Mouse (Mus musculus): ENCODE measurements around the gene Fgfr1op. TPM values are rescaled to one million over a fixed set of nuclear protein-coding genes. Genes with fewer than 3 reads are reported as not detected.
"Not testable (repeated sequence)": the region's sequence is repeated elsewhere in the genome, so short reads cannot be mapped to it uniquely, and the experiment has no call there.

The Fgfr1op gene
- total RNA-seq (2021), result 10 to 100 TPM; 19.8 to 20.8 TPM

DNA sequence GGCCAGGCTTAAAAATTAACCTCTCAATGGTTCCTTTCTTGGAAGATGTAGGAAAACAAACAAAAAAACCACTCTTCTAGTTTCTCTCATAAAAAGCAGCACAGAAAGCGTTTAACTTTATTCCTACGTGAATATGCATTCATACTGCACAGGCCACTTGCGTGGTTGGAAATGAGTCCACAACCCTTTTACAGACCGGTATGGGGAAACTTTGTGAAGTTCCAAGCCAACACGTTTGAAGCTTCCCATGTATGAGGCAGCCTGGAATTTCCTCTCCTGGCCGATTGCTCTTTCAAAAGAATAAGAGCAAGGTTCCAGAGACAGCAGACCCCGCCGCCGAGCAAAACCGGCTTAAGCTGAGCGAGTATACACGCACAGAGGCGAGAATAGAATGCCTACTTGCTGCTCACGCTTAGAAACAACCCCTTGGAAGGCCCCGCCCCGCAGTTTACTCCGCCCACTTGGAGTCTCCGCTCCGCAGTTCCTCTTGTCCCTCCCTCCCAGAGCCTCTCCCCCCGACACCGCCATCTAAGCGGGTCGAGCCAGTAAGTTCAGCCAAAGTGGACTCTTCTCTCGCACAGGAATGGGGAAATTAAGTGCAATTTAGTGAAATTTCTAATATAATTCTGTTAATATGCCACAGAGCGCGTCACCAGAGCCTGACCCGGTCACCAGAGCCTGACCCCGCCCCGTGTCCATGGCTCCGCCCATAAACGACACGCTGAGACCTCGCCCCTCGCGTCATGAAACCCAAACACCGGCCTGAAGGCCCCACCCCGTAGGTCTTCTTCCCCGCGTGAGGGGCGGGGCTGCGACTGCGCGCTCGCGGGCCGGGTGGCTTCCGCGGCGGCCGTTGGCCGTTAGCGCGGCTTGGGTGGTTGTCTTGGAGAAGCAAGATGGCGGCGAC lies at the start of gene Fgfr1op:
TSS of gene Fgfr1op (plus strand) at position 801 of the 907 bp plus-strand sequence.
- DNase-seq (ENCODE audit: extremely low spot score in 1 of 2, low spot score in 2 of 2), result peak in 1 of 2 experiments; percentile 20
- intact Hi-C loops (cut with DNase I), result not testable (repeated sequence)

DNA sequence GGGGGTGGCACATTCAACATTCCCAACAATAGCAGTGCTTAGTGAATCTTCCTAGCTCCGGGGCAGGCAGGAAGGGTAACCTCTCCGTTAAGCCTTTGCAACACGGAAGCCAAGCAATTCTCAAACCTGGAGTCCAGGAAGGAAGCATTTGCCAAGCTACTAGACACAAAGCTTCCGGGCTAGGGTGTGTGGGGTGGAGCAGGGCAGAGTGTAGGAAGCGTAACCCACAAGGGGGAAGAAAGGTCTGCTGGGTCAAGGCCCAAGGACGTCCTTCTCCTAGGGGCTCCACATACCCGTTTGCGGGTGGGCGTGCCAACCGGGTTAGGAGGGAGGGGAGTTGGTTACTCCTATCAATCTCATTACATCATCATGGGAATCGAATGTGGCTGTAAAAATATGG lies 48.9 kb upstream of the Fgfr1op start:
- DNase-seq (ENCODE audit: extremely low spot score in 1 of 2, low spot score in 2 of 2); intact Hi-C loops (cut with DNase I): not testable (repeated sequence)

DNA sequence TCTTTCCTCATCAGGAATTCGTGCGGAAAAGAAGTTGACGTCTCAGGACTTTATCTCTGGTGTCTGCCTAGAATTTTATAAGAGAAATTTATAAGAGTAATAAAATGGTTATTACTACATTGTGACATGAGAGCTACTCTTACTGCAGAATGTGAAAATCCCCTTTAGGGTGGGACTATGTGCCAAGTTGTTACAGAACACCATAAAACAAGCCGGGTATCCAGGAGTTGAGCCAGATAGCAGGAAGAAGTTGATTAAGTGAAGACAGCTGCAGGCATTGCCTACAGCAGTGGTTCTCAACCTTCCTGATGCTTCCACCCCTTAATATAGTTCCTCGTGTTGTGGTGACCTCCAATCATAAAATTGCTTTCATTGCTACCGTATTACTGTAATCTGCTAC lies 48.4 kb upstream of the Fgfr1op start:
- intact Hi-C loops (cut with DNase I), result not testable (repeated sequence)

DNA sequence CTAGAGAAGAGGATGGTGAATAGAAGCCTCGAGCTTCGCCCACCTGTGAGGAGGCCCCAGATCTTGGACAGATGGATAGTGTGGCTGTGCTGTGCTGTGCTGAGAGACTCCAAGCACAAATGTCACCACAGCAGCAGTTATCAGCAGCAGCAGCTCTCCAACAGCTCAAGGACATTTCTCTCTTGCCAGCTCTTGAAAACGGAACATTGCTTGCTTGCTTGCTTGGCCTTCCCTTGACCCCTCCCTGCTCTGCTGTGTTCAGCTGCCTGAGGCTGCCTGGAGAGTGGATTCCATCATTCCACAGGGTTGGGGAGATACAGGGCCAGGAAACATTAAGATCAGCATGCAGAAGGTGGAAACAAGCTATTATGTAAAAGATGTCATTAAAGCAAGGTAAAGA lies 42.3 kb upstream of the Fgfr1op start:
- intact Hi-C loops (cut with DNase I); DNase-seq (ENCODE audit: extremely low spot score in 1 of 2, low spot score in 2 of 2): not testable (repeated sequence)

More for the DNA sequence above, 48.4 kb upstream of the Fgfr1op start:
- not testable (repeated sequence) for DNase-seq (ENCODE audit: extremely low spot score in 1 of 2, low spot score in 2 of 2)

DNA sequence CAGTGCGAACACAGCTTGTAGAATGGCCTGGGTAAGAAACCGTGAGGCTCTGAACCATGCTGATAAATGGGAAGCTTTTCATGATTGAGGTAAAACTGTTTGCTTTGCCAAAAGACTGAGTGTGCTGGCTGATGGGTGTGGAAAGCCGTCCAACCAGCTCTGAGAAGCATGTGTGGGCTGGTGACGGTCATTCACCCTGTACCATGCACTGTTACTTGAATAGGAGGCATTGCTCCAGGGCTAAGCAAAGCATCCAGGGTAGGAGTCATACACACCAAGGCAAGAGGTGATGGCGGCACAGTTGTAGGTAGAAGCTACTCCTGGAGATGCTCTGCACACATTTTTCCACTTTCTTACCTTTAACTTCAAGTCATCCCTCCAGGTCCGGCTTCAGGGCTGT lies 40.7 kb upstream of the Fgfr1op start:
- DNase-seq (ENCODE audit: extremely low spot score in 1 of 2, low spot score in 2 of 2); intact Hi-C loops (cut with DNase I): not testable (repeated sequence)

DNA sequence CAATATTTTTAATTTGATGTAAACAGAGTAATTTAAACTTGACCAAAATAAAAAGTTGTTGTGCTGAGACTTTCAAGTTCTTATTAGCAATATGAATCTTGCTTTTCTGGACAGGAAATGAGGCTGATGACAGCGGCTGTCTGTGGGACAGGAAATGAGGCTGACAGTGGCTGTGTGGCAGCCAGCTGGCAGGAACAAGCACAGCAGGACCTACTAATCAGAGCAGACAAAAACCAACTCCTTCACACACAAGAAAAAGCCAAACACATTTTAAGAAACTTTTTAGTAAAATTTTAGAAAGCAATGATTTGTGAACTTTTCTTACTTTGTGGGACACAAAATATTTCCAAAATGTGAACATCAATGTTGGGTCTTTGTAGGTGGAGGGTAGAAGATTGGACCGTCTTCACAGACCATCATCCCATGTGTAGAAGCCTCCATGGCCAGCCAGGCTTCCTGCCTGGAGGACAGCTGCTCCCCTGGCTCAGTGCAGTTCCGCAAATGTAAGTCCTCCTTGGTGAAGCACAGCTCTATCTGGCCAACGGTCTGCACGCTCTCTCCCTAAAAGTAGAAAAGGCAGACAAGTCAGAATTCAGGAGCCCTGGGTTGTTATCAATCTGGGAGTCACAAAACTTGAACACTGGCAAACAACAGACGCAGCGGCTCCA lies 36.8 kb upstream of the Fgfr1op start:
- intact Hi-C loops (cut with DNase I); DNase-seq (ENCODE audit: extremely low spot score in 1 of 2, low spot score in 2 of 2): not testable (repeated sequence)

DNA sequence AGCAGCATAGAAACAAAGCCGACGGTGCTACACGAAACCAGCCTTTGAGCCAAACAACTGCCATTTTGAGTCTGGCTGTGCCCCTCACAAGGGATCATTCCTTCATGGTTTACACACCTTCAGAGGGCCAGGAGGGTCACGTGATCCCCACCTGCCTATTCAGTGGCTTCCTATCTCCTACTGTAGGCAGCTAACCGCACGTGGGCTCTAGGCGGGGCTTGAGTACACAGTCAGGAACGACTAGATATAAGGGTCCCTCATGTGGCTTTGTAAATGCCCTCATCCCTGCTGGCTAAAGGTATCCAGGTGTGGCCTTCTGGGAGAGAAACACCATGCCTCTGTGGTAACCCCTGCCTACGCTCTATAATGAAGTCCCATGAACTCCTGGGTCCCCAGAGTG lies 35.7 kb upstream of the Fgfr1op start:
- intact Hi-C loops (cut with DNase I); DNase-seq (ENCODE audit: extremely low spot score in 1 of 2, low spot score in 2 of 2): not testable (repeated sequence)

DNA sequence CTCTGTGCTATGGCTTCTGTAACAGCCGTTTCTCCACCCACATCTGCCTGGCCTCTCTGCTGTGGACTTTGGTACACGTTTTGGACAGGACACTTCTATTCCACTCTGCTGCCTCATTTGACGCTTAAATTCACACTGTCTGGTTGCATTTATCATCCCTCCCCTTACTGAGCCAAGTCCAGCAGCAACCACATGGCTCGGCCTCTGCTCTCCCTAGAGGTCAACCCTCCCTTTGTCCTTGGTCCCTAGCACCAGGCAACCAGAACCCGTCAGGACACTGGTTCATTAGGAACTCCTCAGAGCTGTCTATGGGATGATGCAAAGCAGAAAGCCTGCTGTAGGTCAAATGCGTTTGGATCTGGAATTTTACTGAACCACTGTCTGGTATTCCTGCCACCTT lies 34.5 kb upstream of the Fgfr1op start:
- intact Hi-C loops (cut with DNase I); DNase-seq (ENCODE audit: extremely low spot score in 1 of 2, low spot score in 2 of 2): not testable (repeated sequence)

DNA sequence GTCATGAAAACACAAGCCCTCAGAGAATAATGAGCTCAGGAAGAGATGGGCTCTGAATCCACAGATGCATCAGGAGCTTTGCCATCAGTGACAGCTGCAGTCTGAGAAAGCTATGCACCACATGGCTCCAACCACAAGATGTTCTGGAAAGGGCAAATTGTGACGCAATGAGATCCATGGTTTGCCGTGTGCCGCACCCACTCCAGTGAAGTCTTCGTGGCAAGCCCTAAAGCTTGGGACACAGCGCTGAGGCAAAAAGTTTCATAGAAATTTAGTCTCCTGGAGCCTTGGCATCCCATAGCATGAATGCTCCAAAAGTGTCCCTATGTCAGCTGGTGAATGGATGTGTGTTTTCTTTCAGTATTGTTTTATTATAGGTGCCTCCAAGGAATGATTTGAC lies 27.2 kb upstream of the Fgfr1op start:
- intact Hi-C loops (cut with DNase I); DNase-seq (ENCODE audit: extremely low spot score in 1 of 2, low spot score in 2 of 2): not testable (repeated sequence)

DNA sequence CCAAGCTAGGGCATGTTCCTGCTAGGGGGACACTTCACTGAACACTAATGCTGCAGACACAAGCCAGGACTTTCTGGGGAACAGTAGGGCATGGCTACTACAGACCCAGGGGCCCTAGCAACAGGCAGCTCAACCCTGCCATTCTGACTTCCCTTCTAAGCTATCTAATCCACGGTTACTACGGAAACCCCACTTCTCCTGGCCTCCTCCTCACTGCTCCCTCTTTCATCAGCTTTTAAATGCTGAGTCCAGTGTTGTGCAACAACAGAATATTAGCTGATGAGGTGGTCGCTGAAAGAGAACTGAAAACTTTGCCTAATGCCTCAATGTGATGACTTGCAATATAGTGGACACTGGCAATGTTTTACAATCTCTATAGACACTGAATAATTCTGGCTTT lies 25.1 kb upstream of the Fgfr1op start:
- intact Hi-C loops (cut with DNase I); DNase-seq (ENCODE audit: extremely low spot score in 1 of 2, low spot score in 2 of 2): not testable (repeated sequence)

DNA sequence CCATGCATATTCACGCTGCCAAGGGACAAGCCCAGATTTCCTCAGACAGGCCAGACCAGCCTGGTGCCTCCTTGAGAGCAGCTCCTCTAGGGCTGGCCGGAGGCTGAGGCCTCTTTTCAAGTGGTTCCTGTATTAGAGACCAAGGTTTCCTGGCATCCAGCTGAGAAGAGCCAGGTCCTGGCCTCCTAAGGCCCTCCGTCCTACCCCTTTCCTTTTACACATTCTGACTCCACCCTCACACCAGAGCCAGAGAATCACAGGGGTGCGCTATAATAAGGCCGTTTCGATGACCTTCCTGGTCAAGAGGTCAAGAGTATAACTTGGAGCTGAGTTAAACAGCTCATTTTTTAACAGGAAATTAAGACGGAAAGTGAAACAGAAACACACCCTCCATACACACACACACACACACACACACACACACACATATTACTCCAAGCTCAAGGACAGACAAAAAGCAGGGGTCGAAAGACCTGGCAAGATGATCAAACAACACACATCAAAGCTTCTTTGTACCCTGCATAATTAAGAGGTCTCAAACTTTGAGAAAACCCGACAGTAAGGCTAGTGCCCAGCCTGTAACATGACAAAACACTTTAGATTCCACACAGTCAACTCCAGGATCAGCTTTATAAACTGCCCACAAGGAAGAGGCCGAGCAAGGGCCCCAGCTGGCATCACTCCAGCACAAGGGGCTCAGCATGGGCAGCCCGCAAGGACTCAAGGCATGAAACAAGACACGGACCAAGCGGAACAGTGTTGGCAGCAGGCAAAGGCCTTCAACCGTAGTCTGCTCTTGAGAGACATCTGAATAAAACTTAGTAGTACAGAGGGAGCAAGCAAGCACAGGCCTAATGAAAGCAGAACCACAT lies 21.3 kb upstream of the Fgfr1op start:
- DNase-seq (ENCODE audit: extremely low spot score in 1 of 2, low spot score in 2 of 2), result peak in 1 of 2 experiments; percentile 30
- intact Hi-C loops (cut with DNase I), result not testable (repeated sequence)

DNA sequence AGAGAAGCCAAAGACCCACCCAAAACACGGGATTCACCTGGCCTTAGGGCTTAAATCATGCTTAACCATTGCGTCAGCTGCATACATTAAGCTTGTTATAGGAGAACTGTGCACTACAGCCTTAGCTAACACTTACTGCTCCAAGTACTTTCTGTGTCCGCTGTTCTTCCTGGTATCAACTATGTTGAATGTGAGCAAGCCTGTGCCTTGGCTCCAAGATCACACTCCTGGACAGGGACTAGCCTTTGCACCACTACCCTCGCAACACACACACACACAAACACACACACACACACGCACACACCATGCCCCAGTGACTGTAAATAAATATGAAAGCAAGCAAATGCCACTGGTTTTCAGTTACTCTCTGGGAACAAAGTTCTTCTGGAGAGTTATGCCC lies 18.4 kb upstream of the Fgfr1op start:
- DNase-seq (ENCODE audit: extremely low spot score in 1 of 2, low spot score in 2 of 2); intact Hi-C loops (cut with DNase I): not testable (repeated sequence)

DNA sequence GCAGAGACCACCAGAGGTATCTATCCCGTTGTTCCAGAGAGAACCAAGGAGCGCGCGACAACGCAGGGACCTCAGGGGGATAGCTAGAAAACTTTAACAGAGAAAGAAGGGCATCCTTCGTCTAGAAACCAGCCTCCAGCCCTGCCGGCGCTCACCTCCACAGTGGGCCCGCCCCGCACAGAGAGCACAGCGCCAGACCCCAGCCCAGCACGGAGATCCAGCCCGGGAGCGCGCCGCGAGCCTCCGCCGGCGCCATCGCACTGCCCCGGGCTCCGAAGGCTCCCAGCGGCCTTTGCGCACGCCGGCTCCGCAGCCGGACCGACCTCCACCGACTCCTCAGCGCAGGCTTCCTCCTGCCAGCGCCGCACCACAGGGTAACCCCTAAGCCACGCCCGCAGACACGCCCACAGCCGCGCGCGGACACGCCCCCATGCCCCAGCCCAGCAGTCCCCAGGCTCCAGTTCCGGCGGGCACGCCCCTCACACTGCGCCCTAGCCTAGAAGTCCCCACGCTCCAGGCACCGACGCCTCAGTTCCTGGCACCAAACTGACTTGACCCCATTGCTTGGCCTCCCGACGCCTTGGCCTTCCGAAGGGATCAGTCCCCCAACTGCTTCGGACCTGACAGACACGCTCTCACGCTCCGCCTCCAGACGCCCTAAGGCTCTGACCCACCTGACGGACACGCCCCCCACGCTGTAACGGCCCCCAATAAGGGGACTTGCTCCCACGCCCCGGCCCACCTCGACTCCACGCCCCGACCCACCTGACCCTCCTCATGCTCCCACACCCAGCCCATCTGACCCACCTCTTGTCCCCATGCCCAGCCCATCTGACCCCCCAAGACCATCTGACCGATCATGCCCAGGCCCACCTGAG lies 17.6 kb upstream of the Fgfr1op start, which contains the start of the genes Gm49673 and Rnaset2a:
TSS of gene Gm49673 (minus strand) at position 350 of the 878 bp plus-strand sequence.
TSS of gene Rnaset2a (minus strand) at position 659 of the 878 bp plus-strand sequence.
- intact Hi-C loops (cut with DNase I), result not testable (repeated sequence)
- DNase-seq (ENCODE audit: extremely low spot score in 1 of 2, low spot score in 2 of 2), result peak in 1 of 2 experiments; percentile 48

DNA sequence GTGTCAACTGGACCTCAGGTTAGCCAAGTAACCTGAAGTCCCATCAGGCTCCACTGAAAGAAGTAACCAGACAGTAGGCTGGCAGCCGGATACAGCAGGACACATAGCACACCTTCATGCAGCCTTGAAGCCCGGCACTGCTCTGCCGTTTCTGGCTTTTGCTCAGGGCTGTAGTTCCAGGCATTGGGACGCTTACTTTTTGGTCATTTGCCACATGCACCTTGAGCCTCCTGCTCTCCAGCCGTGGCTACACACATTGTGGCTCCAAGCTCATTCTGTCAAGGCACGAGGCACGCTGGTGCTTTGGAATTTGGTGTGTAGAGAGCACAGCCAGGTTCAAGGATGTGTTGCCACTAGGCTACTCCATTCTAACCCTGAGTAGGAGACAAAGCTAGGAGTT lies 10.3 kb upstream of the Fgfr1op start:
- DNase-seq (ENCODE audit: extremely low spot score in 1 of 2, low spot score in 2 of 2); intact Hi-C loops (cut with DNase I): not testable (repeated sequence)

DNA sequence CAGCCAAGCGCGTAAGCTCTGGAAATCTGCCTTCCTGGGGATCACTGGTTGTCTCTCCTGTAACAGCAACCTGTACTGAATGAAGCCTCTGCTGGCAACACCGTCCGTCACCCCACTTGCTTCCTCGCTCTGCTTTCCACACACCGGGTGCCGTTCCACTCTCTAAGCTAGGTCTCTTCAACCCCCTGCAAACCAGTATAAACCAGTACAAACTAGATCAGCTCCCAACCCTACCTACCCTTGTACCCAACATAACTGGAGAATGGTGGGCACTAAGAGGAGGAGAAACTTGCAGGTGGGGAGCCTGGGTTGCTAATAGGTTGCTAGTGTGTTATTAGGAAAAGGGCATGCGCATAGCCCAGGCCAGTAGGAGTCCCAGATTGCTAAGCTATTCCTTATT lies 9.3 kb upstream of the Fgfr1op start:
- intact Hi-C loops (cut with DNase I); DNase-seq (ENCODE audit: extremely low spot score in 1 of 2, low spot score in 2 of 2): not testable (repeated sequence)

DNA sequence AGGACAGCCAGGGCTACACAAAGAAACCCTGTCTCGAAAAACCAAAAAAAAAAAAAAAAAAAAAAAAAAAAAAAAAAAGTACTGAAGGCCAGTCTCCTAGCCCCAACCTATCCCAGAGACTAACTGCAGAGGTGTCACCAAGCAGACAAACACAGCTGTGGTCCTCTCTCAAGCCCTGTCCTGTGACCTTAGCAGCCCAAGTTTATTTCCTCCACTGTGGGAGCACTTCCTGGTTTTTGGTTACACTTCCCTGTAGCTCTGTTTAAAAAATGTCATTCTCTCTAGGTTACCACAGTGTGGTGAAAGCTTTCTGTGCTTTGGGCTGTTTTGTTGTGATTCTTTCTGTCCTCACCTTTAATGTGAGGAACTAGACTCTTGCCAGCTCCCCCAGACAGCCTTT lies 6.7 kb upstream of the Fgfr1op start:
- intact Hi-C loops (cut with DNase I); DNase-seq (ENCODE audit: extremely low spot score in 1 of 2, low spot score in 2 of 2): not testable (repeated sequence)

DNA sequence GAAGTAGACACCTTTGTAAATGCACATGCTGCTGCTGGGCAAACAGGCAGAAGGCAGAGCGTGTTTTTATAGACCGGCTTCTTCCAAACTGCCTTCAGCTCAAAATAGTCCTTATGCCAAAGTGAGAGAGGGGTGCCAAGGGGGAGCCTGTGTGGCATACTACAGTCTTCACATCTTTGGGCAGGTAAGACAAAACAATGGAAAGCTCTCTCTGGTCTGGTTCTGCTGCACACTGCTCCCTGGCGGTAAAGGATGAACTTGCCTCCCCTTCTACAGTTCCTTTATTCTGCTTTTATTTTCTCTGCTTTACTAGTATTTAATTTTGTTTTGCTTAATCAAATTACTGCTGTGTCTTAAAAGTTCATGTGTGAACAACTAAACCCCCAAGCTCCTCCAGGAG lies 4.3 kb upstream of the Fgfr1op start:
- DNase-seq (ENCODE audit: extremely low spot score in 1 of 2, low spot score in 2 of 2); intact Hi-C loops (cut with DNase I): not testable (repeated sequence)

DNA sequence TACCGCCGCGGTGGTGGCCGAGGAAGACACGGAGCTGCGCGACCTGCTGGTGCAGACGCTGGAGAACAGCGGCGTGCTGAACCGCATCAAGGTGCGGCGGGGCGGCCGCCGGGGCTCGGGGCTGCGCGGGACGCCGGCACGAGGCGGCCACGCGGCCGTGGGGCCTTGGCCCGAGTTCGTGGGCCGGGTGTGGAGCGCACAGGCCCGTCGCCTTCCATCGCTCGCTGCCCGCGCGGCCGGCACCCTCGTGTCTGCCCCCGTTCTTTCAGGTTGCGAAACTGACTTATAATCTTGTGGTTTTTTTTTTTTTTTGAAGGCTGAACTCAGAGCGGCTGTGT lies 276 bp downstream of the Fgfr1op start:
- peak in 1 of 2 experiments; percentile 40 for DNase-seq (ENCODE audit: extremely low spot score in 1 of 2, low spot score in 2 of 2)
- intact Hi-C loops (cut with DNase I), result not testable (repeated sequence)

All from left cerebral cortex, postnatal 10 days (tissue).